Mouse (Mus musculus) heart, embryonic 10.5 days (tissue): ENCODE measurements around the gene Ccdc62. TPM values are rescaled to one million over a fixed set of nuclear protein-coding genes. Genes with fewer than 3 reads are reported as not detected.
A peak's percentile ranks its signal among the peaks of the same experiment; 100 is the strongest.

Experiments
- DNase-seq: peaks from one replicate; pipeline ENCODE4 v3.0.0-alpha.2; 2017; ENCODE audit warnings: low spot score
- H3K27ac ChIP-seq: fragments of 300-500 bp; sonication (generic); 2 replicates; pipeline ENCODE4 v1.5.1; 2016; ENCODE audit warnings: mild to moderate bottlenecking
- H3K27me3 ChIP-seq: fragments of 300-500 bp; sonication (generic); 2 replicates; pipeline ENCODE4 v1.6.1; 2016; ENCODE audit warnings: mild to moderate bottlenecking; ENCODE audit not compliant: poor library complexity, insufficient read depth, severe bottlenecking
- H3K36me3 ChIP-seq: fragments of 300-500 bp; sonication (generic); 2 replicates; pipeline ENCODE4 v1.6.1; 2016; ENCODE audit warnings: mild to moderate bottlenecking, moderate library complexity
- H3K4me1 ChIP-seq: fragments of 300-500 bp; sonication (generic); 2 replicates; pipeline ENCODE4 v1.6.1; 2016; ENCODE audit warnings: mild to moderate bottlenecking
- H3K4me3 ChIP-seq: fragments of 300-500 bp; sonication (generic); 2 replicates; pipeline ENCODE4 v1.5.1; 2016; ENCODE audit warnings: mild to moderate bottlenecking, moderate library complexity
- H3K9me3 ChIP-seq: fragments of 300-500 bp; sonication (generic); 2 replicates; pipeline ENCODE4 v1.6.1; 2016; ENCODE audit warnings: mild to moderate bottlenecking, moderate library complexity
- WGBS: fragments of 180-500 bp; shearing (Covaris S2); methylation state at CpG from one replicate; pipeline ENCODE4 v1.1.7; 2016; 5-methylcytosine and 5-hydroxymethylcytosine counted together
- polyA plus RNA-seq: library from polyadenylated mRNA; unstranded; fragments of >200 nt; fragmentation: Nextera tagmentation; extraction: Ambion mirVana; gene quantifications from 2 replicates; pipeline ENCODE4 v1.2.1, GENCODE M21; 2016

Gene Ccdc62
- polyA plus RNA-seq, 1 experiment from 2014 or later = 5.7 TPM

- H3K27ac ChIP-seq = peak within 1 kb of the TSS; percentile 97
- DNase-seq = peak; percentile 99
- H3K4me1 ChIP-seq = peaks cover 15% of the 10 kb centered on the region
- peak within 1 kb of the TSS; percentile 97 for H3K4me3 ChIP-seq
- peaks cover 38% of the 10 kb centered on the region for H3K36me3 ChIP-seq
- no peaks in the 10 kb centered on the region for H3K9me3 ChIP-seq
- WGBS = 0% methylated on average over 61 of the region's 61 CpGs
- no peaks in the 10 kb centered on the region for H3K27me3 ChIP-seq
These were observed 23.4 kb upstream of the Ccdc62 start, which contains the start of gene Denr for GRCm38 (mm10) chr5:123906976-123907630. Gene Denr, plus strand, starts transcription at chr5:123907175.

GRCm38 (mm10) chr5:123907631-123907977 is 22.9 kb upstream of the Ccdc62 start:
- WGBS = 5% methylated on average over 10 of the region's 10 CpGs
- peak overlapping the region; percentile 97 for H3K27ac ChIP-seq
- no peaks in the 10 kb centered on the region for H3K9me3 ChIP-seq
- no peak for DNase-seq
- H3K4me1 ChIP-seq = peaks cover 15% of the 10 kb centered on the region
- peak overlapping the region; percentile 97 for H3K4me3 ChIP-seq
- H3K36me3 ChIP-seq = peaks cover 43% of the 10 kb centered on the region
- no peaks in the 10 kb centered on the region for H3K27me3 ChIP-seq

GRCm38 (mm10) chr5:123914852-123915251 is 15.6 kb upstream of the Ccdc62 start:
- peaks cover 11% of the 10 kb centered on the region; the same call in 1 of the 2 replicates for H3K4me1 ChIP-seq
- H3K9me3 ChIP-seq = no peaks in the 10 kb centered on the region
- peaks cover 93% of the 10 kb centered on the region for H3K36me3 ChIP-seq
- H3K27me3 ChIP-seq = no peaks in the 10 kb centered on the region
- H3K27ac ChIP-seq = no peak overlapping the region
- 90% methylated on average over 3 of the region's 3 CpGs for WGBS
- no peak for DNase-seq
- H3K4me3 ChIP-seq = no peak overlapping the region

GRCm38 (mm10) chr5:123922112-123922511 is 8.4 kb upstream of the Ccdc62 start:
- 90% methylated on average over 6 of the region's 6 CpGs for WGBS
- H3K27ac ChIP-seq = no peak overlapping the region
- no peaks in the 10 kb centered on the region for H3K9me3 ChIP-seq
- no peak overlapping the region for H3K4me3 ChIP-seq
- H3K4me1 ChIP-seq = no peaks in the 10 kb centered on the region
- peaks cover 90% of the 10 kb centered on the region for H3K36me3 ChIP-seq
- DNase-seq = no peak
- H3K27me3 ChIP-seq = no peaks in the 10 kb centered on the region

- peaks cover 7% of the 10 kb centered on the region; the same call in 1 of the 2 replicates for H3K4me1 ChIP-seq
- H3K9me3 ChIP-seq = no peaks in the 10 kb centered on the region
- DNase-seq = no peak
- no peak within 1 kb of the TSS for H3K4me3 ChIP-seq
- H3K27me3 ChIP-seq = no peaks in the 10 kb centered on the region
- H3K27ac ChIP-seq = no peak within 1 kb of the TSS
- WGBS = 93% methylated on average over 9 of the region's 9 CpGs
- peaks cover 74% of the 10 kb centered on the region for H3K36me3 ChIP-seq
These were observed 3.4 kb upstream of the Ccdc62 start, which contains the start of gene Gm43518 for GRCm38 (mm10) chr5:123927118-123927517. Gene Gm43518, plus strand, starts transcription at chr5:123927418.

- no peak for DNase-seq
- Histone ChIP-seq H3K27ac (peak overlapping the region; percentile 97), H3K9me3 (no peaks in the 10 kb centered on the region), H3K4me3 (peak overlapping the region; percentile 80), H3K36me3 (peaks cover 34% of the 10 kb centered on the region), H3K27me3 (no peaks in the 10 kb centered on the region), H3K4me1 (peaks cover 11% of the 10 kb centered on the region; the same call in 1 of the 2 replicates)
- 53% methylated on average over 13 of the region's 13 CpGs for WGBS
These were observed 652 bp downstream of the Ccdc62 start for GRCm38 (mm10) chr5:123931131-123931530.

- peaks cover 11% of the 10 kb centered on the region; the same call in 1 of the 2 replicates for H3K4me1 ChIP-seq
- H3K4me3 ChIP-seq = no peak overlapping the region
- DNase-seq = no peak
These were observed 2.4 kb downstream of the Ccdc62 start for GRCm38 (mm10) chr5:123932927-123933326.

GRCm38 (mm10) chr5:123933556-123933955 is 3.1 kb downstream of the Ccdc62 start:
- peaks cover 9% of the 10 kb centered on the region; the same call in 1 of the 2 replicates for H3K36me3 ChIP-seq
- no peak overlapping the region for H3K4me3 ChIP-seq
- no peak for DNase-seq
- no peaks in the 10 kb centered on the region for H3K9me3 ChIP-seq
- peaks cover 11% of the 10 kb centered on the region; the same call in 1 of the 2 replicates for H3K4me1 ChIP-seq
- 84% methylated on average over 12 of the region's 12 CpGs for WGBS
- H3K27me3 ChIP-seq = no peaks in the 10 kb centered on the region
- no peak overlapping the region for H3K27ac ChIP-seq

More at GRCm38 (mm10) chr5:123932927-123933326, 2.4 kb downstream of the Ccdc62 start:
- Histone ChIP-seq H3K9me3 (no peaks in the 10 kb centered on the region), H3K27ac (no peak overlapping the region), H3K36me3 (peaks cover 16% of the 10 kb centered on the region), H3K27me3 (no peaks in the 10 kb centered on the region)

GRCm38 (mm10) chr5:123933957-123934591 is 3.6 kb downstream of the Ccdc62 start:
- 26% methylated on average over 18 of the region's 18 CpGs for WGBS
- Histone ChIP-seq H3K9me3 (no peaks in the 10 kb centered on the region), H3K36me3 (0 out of 2 replicates have a peak, but pooled peaks cover 5% of the 10 kb centered on the region), H3K27ac (peak overlapping the region; percentile 47; the same call in 1 of the 2 replicates), H3K4me3 (peak overlapping the region; percentile 36), H3K4me1 (peaks cover 11% of the 10 kb centered on the region; the same call in 1 of the 2 replicates), H3K27me3 (no peaks in the 10 kb centered on the region)
- no peak for DNase-seq

- no peak for DNase-seq
- H3K36me3 ChIP-seq = no peaks in the 10 kb centered on the region
- no peak overlapping the region for H3K27ac ChIP-seq
- H3K9me3 ChIP-seq = no peaks in the 10 kb centered on the region
- 84% methylated on average over 5 of the region's 5 CpGs for WGBS
- peaks cover 10% of the 10 kb centered on the region; the same call in 1 of the 2 replicates for H3K4me1 ChIP-seq
- no peak overlapping the region for H3K4me3 ChIP-seq
- H3K27me3 ChIP-seq = no peaks in the 10 kb centered on the region
These were observed 5.5 kb downstream of the Ccdc62 start for GRCm38 (mm10) chr5:123935931-123936330.

- H3K4me1 ChIP-seq = peaks cover 3% of the 10 kb centered on the region; the same call in 1 of the 2 replicates
- no peaks in the 10 kb centered on the region for H3K27me3 ChIP-seq
- H3K36me3 ChIP-seq = no peaks in the 10 kb centered on the region
- H3K9me3 ChIP-seq = no peaks in the 10 kb centered on the region
- no peak overlapping the region for H3K27ac ChIP-seq
- WGBS = 88% methylated on average over 5 of the region's 5 CpGs
- DNase-seq = no peak
- no peak overlapping the region for H3K4me3 ChIP-seq
These were observed 8.0 kb downstream of the Ccdc62 start for GRCm38 (mm10) chr5:123938479-123938878.

- no peak overlapping the region for H3K4me3 ChIP-seq
- no peak overlapping the region for H3K27ac ChIP-seq
- WGBS = 71% methylated on average over 4 of the region's 4 CpGs
- no peaks in the 10 kb centered on the region for H3K36me3 ChIP-seq
- no peaks in the 10 kb centered on the region for H3K9me3 ChIP-seq
- DNase-seq = no peak
- no peaks in the 10 kb centered on the region for H3K27me3 ChIP-seq
- H3K4me1 ChIP-seq = no peaks in the 10 kb centered on the region
These were observed 16.1 kb downstream of the Ccdc62 start for GRCm38 (mm10) chr5:123946546-123946945.

- Histone ChIP-seq H3K27ac (no peak overlapping the region), H3K4me3 (no peak overlapping the region), H3K36me3 (no peaks in the 10 kb centered on the region), H3K4me1 (no peaks in the 10 kb centered on the region), H3K27me3 (no peaks in the 10 kb centered on the region), H3K9me3 (no peaks in the 10 kb centered on the region)
- no peak for DNase-seq
- WGBS = 52% methylated on average over 7 of the region's 7 CpGs
These were observed 16.7 kb downstream of the Ccdc62 start for GRCm38 (mm10) chr5:123947041-123947761.
